Mouse (Mus musculus) heart, postnatal 0 days (tissue): ENCODE results near the gene Rpl4.

Source experiments
- CTCF ChIP-seq: IDR thresholded peaks from 2 replicates; pipeline ENCODE4 v1.5.1; 2016; ENCODE audit warnings: antibody characterized with exemption, control low read depth, low read depth
- EP300 ChIP-seq: IDR thresholded peaks from 2 replicates; pipeline ENCODE4 v1.6.1; 2016; ENCODE audit warnings: antibody characterized with exemption, low read depth

- TF ChIP-seq CTCF (no peak), EP300 (no peak)
Observed at GRCm38 (mm10) chr9:64172145-64172815, 895 bp upstream of the Rpl4 start.
